Mouse (Mus musculus) lung, postnatal 0 days (tissue): ENCODE results near the gene Evi2a.

ENCODE experiments used
- CTCF ChIP-seq: IDR thresholded peaks from 2 replicates; pipeline ENCODE4 v1.5.1; 2016; ENCODE audit warnings: antibody characterized with exemption, mild to moderate bottlenecking
- EP300 ChIP-seq: IDR thresholded peaks from 2 replicates; pipeline ENCODE4 v1.6.1; 2016; ENCODE audit warnings: antibody characterized with exemption, mild to moderate bottlenecking, control low read depth

- no peak for TF ChIP-seq CTCF
- no peak for TF ChIP-seq EP300
Observed at GRCm38 (mm10) chr11:79524310-79524575, 6.2 kb downstream of the Evi2a start.
